Mouse (Mus musculus): ENCODE results near the gene Teddm1a. TPM values are rescaled to one million over a fixed set of nuclear protein-coding genes. Genes with fewer than 3 reads are reported as not detected.

Teddm1a gene
- total RNA-seq, 2 experiments from 2014 or later = not detected

DNA sequence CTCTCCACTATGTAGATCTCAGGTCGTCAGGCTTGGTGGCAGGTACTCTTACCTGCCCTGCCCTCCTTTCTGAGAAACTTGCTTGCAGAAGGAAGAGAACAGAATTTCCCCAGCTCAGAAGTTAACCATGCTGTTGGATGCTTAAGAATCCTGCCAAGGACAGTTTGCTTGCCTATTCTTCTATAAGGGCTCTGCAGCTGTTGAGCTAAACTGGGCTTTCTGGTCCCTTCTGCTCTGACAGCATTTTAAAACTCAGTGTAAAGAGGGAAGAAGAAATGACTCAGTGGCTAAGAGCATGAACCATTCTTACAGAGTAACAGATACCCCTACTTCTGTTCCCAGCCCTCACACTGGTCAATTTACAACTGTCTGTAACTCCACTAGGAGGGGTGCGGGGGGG, 49.4 kb downstream of the Teddm1a start:
- DNase-seq (ENCODE audit: low spot score) = no peak
- intact Hi-C loops (cut with DNase I) = no loop called here

Small RNAs within 50 kb of the gene (microRNA-seq; reads per million reads assigned to microRNA genes)
- 19.2 reads per million, percentile 34 among the genes with 10 or more reads in this experiment for gene Mir8114

Other genes starting within 250 kb of the Teddm1a start
- not detected for gene Rgs8, start 238.7 kb upstream of the Teddm1a start, total RNA-seq (2021)
- gene Rgs16, start 151.4 kb upstream of the Teddm1a start, total RNA-seq (2021) = 1 to 10 TPM; 1.4 to 2.4 TPM
- 1 to 10 TPM; 5.8 to 6.1 TPM for gene Rnasel, start 142.3 kb upstream of the Teddm1a start, total RNA-seq (2021)
- under 1 TPM in 1 of 2 experiments, not detected in 1; 0.11 TPM for gene Rgsl1, start 47.6 kb upstream of the Teddm1a start, total RNA-seq (2021)
- gene Teddm1b, start 17.4 kb upstream of the Teddm1a start, total RNA-seq (2021) = not detected
- 100 to 1,000 TPM; 349 to 403 TPM for gene Glul, start 8.2 kb downstream of the Teddm1a start, total RNA-seq (2021)
- under 1 TPM; 0.73 to 0.87 TPM for gene Teddm2, start 8.5 kb downstream of the Teddm1a start, total RNA-seq (2021)

All from heart, postnatal 25 days (tissue).